Mouse (Mus musculus) MEL (cell line): ENCODE data around the gene Bpi.

Experiments used
- CHD1 ChIP-seq: IDR thresholded peaks from 2 replicates; pipeline ENCODE4 v1.6.1; 2012; ENCODE audit warnings: low read depth, mild to moderate bottlenecking, inconsistent platforms, low read length, improper control_type of control experiment
- CTCF ChIP-seq, 3 experiments: IDR thresholded peaks in 2 of 3; conservative IDR thresholded peaks in 1 of 3; 2 replicates each; pipeline ENCODE4 v1.5.1; 2011 to 2012; ENCODE audit warnings: low read length in 3 of 3, low read depth in 2 of 3, mild to moderate bottlenecking in 2 of 3, improper control_type of control experiment in 1 of 3, inconsistent platforms in 1 of 3, mixed read lengths in 1 of 3, moderate library complexity in 1 of 3; ENCODE audit not compliant: control insufficient read depth in 1 of 3, insufficient read depth in 1 of 3, poor library complexity in 1 of 3, severe bottlenecking in 1 of 3
- EP300 ChIP-seq, 2 experiments: IDR thresholded peaks; 2 replicates each; pipeline ENCODE4 v1.6.1; 2011; ENCODE audit warnings: improper control_type of control experiment in 2 of 2, low read length in 2 of 2, low read depth in 1 of 2, mild to moderate bottlenecking in 1 of 2
- SMC3 ChIP-seq: IDR thresholded peaks from 2 replicates; pipeline ENCODE4 v1.6.1; 2011; ENCODE audit warnings: low read depth, low read length, improper control_type of control experiment

DNA sequence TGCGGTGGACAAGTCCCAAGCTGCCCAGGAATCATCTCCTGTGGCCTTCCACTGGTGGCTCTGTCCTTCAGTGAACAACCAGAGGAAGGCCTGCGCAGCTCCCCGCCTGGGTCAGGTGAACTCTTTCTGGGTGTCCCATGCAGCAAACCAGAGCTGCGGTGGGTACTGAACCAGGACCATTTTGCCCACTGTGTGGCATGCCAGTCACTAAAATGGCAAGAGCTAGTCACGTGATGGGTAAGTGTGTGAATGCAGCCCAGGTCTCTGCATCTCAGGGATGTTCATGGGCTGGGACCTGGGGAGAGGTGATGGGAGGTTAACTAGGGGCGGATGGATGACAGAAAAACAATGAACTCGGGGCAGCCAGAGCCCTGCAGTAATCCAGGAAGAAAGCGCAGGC is 12.1 kb downstream of the Bpi start:
- no peak for TF ChIP-seq CTCF (IDR thresholded peaks at IDR 0.05 in 2 of 3, conservative IDR thresholded peaks at IDR 0.05 in 1 of 3; ENCODE audit: control insufficient read depth in 1 of 3, insufficient read depth in 1 of 3, low read depth in 2 of 3, low read length in 3 of 3, poor library complexity in 1 of 3, severe bottlenecking in 1 of 3)
- no peak for TF ChIP-seq CHD1
- no peak for TF ChIP-seq EP300 (IDR thresholded peaks at IDR 0.05; ENCODE audit: low read depth in 1 of 2, low read length in 2 of 2)
- no peak for TF ChIP-seq SMC3
